Mouse (Mus musculus): ENCODE measurements around the gene Olfr373.

The Olfr373 gene

DNA sequence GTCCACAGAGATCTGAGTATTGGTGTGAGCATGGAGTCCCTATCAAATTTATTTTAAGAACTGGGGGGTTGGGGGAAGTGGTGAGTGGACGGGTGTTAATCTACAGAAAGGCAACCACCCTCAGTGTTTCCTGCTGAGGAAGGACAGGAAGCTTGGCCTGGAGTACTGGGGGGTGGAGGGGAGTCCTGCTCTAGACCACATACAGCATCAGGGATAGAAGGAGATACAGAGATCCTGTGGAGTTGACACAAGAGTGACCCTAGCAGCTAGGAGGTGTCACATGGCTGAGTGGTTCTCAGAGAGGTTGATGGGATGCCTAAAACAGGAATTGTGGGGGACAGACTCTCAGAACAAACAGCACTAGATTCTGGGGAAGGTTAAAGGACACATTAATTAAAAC, 50.5 kb downstream of the Olfr373 start:
- no peak for DNase-seq (ENCODE audit: low read depth, low spot score)

GRCm38 (mm10) chr8:72134756-72135445, 51.9 kb downstream of the Olfr373 start, which contains the start of gene Tpm4:
TSS of gene Tpm4 (plus strand) at chr8:72134975.
- DNase-seq (ENCODE audit: low read depth, low spot score): peak; percentile 68

DNA sequence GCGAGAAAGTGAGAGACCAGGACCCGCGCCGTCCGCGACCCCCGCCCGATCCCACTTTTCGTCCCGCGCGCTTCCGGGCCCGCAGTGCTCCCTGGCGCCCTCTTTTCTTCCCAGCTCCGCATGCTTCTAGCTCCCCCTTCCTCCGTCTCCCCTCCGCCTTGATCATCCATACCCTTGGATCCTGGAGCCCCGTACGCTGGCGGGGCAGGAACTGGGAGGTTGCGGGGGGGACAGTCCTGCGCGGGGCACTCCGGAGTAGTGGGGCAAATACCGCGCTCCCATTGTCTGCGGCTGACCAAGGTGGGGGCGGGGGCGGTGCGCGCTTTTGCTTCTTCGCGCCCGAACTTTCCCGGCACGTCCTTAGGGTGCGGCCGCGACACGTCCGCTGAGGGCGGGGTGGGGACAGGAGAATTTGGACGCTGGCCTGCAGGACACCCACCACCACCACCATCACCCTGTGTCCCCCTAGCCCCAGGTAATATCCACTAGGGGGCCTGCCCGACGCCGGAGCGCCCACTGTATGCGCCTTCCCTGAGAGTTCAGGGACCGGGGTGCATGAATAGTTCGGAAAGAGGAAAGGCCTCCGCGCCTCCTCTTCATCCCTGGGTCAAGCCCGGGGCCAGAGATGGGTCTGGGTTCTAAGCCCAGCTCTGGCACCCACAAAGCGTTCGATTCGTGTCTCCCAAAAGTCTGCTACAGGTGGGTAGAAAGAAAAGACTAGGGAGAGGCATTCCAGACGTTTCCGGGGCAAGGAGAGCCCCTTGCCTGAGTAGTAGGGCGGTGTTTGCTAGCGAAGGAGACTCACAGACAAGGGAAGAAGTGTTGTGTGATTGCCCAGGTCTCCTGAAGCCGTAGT, 52.7 kb downstream of the Olfr373 start:
- peak; percentile 64 for DNase-seq (ENCODE audit: low read depth, low spot score)

DNA sequence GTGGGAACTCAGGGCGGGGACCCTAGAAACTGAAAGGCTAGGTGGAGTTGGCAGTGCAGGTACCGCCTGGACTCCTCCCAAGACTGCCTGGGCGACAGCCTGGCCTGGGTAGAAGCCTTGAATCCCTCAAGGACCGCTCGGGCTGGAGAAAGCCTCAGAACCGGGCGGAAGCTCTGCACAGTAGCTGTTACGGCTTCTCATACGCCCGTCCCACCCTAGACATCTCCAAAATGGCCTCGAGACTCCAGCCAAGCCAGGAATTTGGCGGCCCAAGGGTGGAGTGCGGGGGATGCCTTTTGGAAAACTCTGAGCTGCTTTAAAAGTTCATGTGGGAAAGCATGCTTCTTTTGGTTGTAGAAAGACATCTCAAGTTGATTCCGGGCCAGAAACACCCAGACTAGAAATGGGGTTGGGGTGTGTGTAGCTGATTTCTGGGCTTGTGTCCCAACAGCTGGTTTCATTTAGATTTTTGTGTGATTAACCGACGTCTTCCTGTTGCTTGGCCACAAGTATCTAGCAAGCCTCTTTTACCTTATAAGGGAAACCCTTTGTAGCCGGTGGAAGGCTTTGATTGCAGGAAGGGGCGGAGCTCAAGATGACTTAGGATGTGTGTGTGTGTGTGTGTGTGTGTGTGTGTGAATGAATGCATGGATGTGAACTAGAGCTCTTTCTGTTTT, 53.5 kb downstream of the Olfr373 start:
- DNase-seq (ENCODE audit: low read depth, low spot score): peak; percentile 99

GRCm38 (mm10) chr8:72137431-72137830, 54.5 kb downstream of the Olfr373 start:
- DNase-seq (ENCODE audit: low read depth, low spot score): no peak

GRCm38 (mm10) chr8:72138456-72138855, 55.5 kb downstream of the Olfr373 start:
- no peak for DNase-seq (ENCODE audit: low read depth, low spot score)

DNA sequence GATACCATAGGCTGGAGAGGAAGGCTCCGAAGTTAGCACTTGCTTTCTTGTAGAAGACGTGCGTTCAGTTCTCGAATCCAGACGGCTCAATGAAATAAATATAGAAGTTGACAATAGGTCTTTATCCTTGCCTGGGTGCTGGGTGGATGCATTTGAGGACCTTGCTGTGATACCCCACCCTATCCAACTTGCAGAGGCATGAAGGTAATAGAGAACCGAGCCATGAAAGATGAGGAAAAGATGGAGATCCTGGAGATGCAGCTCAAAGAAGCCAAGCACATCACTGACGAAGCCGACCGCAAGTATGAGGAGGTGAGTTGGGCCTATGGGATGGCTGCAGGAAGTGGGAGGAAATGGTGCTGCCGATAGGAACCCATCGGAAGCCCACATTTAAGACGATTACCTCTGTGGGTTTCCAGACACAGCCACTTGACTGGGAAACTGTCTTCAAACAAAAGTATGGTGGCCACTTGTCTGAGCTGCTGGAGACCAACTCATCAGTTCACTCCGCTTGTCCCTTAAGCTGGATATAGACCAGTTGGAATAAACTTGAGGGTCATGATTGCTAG, 60.4 kb downstream of the Olfr373 start:
- no peak for DNase-seq (ENCODE audit: low read depth, low spot score)

DNA sequence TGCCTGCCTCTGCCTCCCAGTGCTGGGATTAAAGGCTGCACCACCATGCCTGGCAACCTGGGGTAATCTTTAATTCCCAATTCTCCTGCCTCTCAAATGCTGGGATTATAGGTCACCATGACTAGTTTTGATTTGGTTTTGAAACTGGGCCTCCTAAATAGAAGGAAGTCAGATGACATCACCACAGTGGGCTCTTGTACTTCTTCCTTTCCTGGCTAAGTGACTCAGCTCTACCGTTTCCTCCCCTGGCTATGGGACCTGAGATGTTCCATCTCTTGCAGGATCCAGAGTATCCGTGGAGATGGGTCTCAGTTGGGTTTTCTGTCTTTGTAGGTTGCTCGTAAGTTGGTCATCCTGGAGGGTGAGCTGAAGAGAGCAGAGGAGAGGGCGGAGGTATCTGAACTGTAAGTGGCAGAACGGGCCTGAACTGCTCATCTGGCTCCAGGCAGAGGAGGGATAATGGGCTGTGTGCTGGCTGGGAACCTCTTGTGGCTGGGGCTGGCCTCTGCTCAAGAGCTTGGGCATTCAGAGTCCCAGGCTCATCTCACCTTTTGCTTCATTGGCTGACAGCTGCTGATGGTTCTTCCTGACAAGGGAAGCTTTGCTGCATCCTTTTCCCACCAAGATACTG, 61.5 kb downstream of the Olfr373 start:
- DNase-seq (ENCODE audit: low read depth, low spot score): peak; percentile 78

DNA sequence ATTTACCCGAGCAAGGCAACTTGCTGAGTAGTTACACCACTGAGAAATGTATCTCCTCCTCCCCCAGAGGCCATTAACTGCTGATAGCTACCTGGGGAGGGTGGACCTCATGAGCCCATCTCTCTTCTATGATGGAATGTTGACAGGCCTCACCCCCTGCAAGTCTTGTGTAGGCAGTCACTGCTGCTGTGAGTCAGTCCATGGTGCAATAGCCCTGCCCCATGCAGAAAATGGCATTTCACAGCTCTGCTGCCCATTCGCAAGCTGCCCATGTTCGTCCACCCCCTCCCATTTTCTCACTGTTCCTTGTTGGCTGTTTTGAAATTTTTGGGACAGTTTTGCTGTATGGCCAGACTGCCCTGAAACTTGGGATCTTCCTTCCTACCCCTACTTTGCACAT, 62.5 kb downstream of the Olfr373 start:
- peak; percentile 71 for DNase-seq (ENCODE audit: low read depth, low spot score)

GRCm38 (mm10) chr8:72146056-72146455, 63.1 kb downstream of the Olfr373 start:
- DNase-seq (ENCODE audit: low read depth, low spot score): peak; percentile 88

GRCm38 (mm10) chr8:72146556-72146955, 63.6 kb downstream of the Olfr373 start:
- peak; percentile 92 for DNase-seq (ENCODE audit: low read depth, low spot score)

DNA sequence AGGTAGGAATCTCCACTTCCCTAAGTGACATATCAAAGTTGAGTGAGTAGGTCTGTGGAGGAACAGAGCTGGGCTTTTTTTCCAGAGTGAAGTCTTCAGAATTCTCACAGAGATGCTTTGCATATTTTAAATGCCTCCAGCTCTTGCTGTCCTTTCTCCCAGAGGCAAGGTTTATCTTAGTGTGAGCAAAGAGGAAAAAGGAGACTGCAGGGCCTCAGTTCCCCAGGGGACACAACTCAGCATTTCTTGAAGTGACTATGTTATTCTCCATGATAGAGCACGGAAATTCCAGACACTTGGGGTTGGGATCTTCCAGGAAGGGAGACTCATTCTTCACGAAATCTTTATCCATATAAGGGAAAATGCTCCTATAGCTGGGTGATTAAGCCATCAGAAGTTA, 64.3 kb downstream of the Olfr373 start:
- DNase-seq (ENCODE audit: low read depth, low spot score): peak; percentile 75

- DNase-seq (ENCODE audit: low read depth, low spot score): no peak
Observed at GRCm38 (mm10) chr8:72149056-72149455, 66.1 kb downstream of the Olfr373 start.

DNA sequence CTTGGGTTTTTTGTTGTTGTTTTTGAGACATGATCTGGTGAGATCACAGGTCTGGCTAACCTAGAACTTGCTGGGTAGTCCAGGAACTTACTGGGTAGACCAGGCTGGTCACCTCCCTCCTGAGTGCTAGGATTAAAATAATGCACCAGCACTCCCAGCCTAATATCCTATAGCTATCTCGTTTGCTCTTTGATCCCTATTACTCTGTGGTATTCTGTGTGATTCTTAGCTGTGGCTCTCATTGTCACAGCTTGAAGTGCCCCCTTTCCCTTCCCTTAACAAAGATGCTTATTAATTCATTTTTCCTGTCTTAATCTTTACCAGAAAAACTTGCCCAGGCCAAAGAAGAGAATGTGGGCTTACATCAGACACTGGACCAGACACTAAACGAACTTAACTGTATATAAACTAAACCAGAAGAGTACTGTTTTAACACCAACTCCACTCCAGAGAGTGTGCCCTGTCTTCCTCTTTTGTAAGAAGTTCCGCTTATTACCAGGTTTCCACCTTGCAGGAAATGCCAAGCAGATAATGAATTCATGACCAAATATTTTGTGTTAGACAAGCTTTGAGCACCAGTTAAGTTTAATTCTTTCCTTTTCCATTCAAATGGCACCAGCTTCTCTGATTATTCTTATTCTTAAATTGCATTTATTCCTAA, 68.6 kb downstream of the Olfr373 start:
- DNase-seq (ENCODE audit: low read depth, low spot score): no peak

All from 3T3-L1 (cell line).